Mouse (Mus musculus) adrenal gland, postnatal 25 days (tissue): ENCODE results near the gene Wdr72. TPM values are rescaled to one million over a fixed set of nuclear protein-coding genes. Genes with fewer than 3 reads are reported as not detected.

Experiments used
- DNase-seq: peaks from one replicate; pipeline ENCODE4 v3.0.0; 2021; ENCODE audit warnings: mixed read lengths
- long read RNA-seq: library from polyadenylated mRNA; stranded (forward); transcript quantifications from one replicate; pipeline ENCODE4 v2.0.0, GENCODE M21; 2021
- total RNA-seq: library from RNA; stranded (reverse); gene quantifications from 2 replicates; pipeline ENCODE4 v1.2.3, GENCODE M21; 2021

The Wdr72 gene
- total RNA-seq: not detected in 2 replicates
- long read RNA-seq: 0 reads

DNA sequence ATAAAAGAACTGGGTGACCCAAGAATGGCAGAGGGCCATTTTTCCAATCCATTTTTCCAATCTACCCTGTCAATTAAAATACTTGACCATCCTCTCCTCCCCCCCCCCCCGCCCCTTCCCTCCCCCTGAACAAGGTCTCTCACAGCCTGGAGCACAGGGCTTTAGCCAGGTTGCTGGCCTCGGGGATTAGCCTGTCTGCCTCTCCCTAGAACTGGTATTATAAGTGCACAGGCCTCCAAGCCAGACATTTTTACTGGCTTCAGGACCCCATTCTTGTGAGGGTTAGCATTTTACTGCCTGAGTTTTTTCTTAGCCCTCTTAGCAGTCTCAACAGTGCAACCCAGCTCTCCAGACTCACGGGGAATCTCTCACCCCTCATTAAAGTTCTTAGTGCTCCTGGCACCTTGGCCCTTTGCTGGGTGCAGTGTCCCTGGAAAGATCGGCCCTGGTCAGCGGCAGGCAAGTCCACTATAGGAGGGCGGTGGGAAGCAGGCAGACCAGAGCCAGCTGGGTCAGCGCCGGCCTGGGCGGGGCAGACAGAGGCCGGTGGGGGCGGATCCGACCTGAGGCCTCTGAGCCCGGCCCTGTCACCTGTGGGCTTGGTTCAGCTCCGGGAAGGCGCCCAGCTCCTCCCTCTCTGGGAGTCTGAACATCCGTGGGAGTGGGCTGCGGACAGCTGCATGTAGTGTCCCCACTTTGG lies at the start of gene Wdr72:
TSS of gene Wdr72 (plus strand) at position 596 of the 700 bp plus-strand sequence.
- no peak for DNase-seq

- DNase-seq: no peak
Measured at GRCm38 (mm10) chr9:74066278-74066677, 43.9 kb upstream of the Wdr72 start.

GRCm38 (mm10) chr9:74066766-74067165 lies 43.4 kb upstream of the Wdr72 start:
- no peak for DNase-seq

DNA sequence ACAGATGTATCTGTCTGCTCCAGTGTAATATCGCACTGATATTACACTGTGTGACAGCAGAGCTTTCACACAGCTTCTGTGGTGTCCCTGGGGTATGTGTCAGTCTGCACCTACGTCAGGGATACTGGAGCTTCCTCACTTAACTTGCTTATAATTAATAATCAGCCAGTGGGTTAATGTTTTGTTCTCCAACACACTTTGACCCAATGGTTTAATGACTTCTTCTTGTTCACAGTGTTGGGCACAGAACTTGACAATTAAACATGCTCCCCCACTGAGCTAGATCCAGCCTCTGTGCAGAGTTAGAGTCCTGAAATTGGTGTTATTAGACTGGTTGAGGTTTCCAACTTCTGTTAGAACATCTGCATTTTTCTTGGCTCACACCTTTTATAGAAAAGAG lies 34.2 kb upstream of the Wdr72 start:
- no peak for DNase-seq

- no peak for DNase-seq
Measured at GRCm38 (mm10) chr9:74078458-74078857, 31.7 kb upstream of the Wdr72 start.

- no peak for DNase-seq
Measured at GRCm38 (mm10) chr9:74080241-74080640, 29.9 kb upstream of the Wdr72 start.

DNA sequence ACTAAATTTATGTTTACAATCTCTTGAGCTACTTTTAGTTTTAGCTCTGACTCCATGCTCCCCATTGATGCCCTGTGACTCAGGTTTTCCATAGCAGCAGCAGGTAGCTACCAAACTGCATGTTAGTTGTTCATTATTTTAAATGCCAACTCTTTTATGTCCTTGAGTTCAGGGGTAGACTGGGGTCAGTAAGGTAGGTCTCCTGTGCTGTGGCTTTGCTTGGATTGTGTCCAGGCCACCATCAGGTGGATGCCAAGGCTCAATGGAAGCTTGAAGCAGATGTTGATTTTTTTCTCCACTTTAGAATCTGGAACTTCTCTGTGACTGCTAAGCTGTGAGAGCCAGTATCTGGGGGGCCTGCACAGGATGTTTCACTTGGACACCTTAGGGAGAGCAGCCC lies 8.6 kb upstream of the Wdr72 start:
- DNase-seq: no peak

DNA sequence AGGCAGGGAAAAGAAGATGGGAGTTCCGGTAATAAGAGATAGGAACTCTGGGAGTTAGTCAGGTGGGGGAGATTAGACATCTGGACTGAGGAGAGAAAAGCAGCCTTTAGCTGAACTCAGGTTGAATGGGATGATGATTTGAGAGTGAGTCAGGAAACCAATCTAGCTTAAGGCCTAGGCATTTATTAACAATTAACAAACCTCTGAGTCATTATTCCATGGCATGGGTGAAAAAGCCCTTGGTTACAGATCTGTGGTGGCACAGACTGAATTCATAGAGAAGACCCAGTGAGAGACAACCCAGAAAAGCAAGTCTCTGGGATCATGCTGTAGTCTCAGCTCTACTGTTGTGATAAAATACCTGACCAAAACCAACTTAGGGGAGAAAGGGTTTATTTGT lies 7.5 kb upstream of the Wdr72 start:
- no peak for DNase-seq

DNA sequence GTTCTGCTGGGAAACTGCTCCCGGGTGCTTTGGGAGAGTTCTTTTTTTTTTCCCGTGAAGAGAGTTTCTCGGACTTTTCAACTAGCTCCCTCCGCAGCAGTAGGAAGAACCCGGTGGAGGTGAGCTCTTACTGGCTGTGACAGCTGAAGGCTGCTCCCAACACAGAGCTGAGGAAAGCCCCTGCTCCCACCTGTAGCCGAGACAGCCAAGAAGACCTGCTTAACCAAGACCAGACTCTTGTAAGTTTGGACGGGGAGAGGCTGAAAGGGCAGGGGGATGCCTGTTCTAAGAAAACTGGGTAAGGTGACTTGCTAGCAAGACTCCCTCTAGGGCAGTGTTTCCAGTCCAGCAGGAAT lies 283 bp downstream of the Wdr72 start:
- no peak for DNase-seq

DNA sequence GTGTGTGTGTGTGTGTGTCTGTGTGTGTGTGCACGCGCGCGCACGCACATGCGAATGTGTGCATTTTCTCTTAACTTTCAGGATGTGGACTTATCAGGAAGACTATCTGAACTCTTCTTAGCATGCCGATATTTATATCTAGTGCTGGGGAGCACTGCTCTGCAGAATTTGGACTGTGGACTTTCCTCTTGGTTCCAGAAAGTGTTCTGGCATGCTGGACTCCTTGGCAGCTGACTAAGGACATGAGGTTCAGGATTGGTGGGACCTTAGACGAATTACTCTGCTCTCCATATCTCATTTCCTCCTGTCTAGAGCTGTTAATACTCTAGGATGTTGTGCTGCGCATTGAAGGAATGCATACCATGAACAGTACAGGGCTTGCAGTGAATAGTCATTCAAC lies 2.4 kb downstream of the Wdr72 start:
- DNase-seq: no peak

DNA sequence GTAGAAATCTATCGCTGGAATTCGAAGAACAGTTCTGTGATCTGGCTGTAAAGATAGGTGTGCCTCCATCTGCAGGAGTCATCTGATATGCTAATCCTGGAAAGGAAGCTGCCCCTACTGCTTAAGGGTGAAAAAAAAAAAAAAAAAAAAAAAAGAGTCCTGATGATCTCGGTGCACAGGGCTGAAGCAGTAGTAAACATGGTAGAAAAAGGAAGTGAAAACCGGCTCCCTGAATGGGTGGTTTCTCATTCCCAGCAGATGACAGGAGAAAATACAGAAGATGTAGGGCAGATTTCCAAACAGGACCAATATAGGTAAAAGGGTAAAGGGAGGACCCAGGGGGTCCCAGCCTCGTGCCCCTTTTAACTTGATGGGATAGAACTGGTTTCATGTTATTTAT lies 16.1 kb downstream of the Wdr72 start:
- DNase-seq: no peak

DNA sequence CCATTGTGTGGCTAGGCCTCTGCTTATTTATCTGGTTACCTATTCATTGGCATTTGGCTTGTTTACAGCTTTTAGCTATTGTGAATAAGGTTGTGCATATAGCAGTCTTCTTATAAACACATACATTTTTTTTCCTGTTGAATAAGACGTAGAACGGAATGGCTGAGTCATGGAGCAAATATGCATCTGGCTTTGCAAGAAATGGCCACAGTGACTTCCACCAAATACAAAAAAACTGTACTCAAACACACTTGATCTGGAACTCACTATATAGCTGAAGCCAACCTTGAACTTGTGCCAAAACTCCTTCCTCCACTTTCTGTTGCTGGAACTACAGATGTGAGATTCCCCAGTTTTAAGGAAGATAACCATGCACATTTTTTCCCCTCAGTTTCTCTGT lies 23.9 kb downstream of the Wdr72 start:
- DNase-seq: no peak

DNA sequence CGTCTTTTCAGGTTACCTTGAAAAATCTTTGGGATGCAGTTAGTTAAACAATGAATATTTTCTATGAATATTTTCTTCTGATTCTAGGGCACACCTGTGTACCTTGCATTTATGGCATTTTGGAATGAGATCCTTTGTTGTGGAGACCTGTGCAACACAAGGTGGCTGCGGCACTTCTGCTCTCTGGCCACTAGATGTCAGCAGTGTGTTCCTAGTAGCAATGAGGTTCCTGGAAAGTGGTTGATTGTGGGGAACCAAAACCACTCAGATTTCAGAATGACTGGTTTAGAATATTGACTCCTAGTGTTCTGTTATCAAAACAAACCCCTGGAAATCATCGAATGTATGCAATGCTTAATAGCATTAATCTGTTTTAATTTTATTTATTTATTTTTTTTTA lies 31.7 kb downstream of the Wdr72 start:
- peak; percentile 52 for DNase-seq

- no peak for DNase-seq
Measured at GRCm38 (mm10) chr9:74142705-74143104, 32.5 kb downstream of the Wdr72 start.

- no peak for DNase-seq
Measured at GRCm38 (mm10) chr9:74145203-74145602, 35.0 kb downstream of the Wdr72 start.

DNA sequence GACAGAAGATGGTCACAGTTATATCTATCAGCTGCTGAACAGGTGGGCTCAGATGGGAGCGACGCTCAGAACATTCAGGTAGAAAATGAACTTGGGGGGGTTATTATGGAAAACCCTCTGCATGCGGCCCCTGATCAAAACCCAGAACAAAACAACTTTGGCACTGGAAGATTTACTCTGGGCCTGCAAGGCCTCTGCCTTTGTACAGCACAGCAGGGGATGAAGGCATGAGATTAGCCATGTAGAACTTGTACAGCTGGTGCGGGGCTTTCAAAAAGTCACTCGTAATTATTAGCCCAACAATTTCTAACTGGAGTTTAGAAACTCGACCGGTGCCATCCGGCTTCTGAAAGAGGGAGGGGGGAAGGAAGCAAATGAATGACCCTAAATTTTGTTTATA lies 38.1 kb downstream of the Wdr72 start:
- no peak for DNase-seq

DNA sequence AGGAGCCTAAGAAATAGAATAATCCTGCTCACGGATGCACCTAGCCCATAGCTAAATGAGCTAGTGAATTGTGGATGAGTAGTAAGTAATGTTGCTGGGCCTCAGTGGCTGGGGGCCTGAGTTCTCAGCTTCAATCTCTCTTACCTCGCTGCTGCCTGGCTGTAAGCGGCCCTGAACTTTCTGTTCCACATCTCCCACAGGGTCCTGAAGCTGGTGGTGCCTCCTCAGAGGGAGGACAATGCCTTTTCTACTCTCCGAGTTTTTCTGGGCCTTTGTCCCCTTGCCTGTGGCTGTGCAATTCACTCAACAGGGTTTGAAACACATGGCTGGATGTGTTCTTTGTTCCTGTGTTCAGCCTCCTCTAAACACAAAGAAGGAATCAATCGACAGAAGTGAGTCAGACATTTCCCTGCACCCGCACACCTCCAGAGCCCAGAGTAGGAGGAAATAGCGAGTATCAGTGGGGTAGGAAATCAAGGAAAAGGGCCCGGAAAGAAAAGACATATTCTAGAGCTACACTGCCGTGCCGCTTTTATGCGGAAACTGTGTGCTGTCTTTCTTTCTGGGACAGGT lies 50.3 kb downstream of the Wdr72 start:
- DNase-seq: no peak

GRCm38 (mm10) chr9:74165697-74166096 lies 55.5 kb downstream of the Wdr72 start:
- no peak for DNase-seq

GRCm38 (mm10) chr9:74169904-74170303 lies 59.7 kb downstream of the Wdr72 start:
- DNase-seq: no peak

DNA sequence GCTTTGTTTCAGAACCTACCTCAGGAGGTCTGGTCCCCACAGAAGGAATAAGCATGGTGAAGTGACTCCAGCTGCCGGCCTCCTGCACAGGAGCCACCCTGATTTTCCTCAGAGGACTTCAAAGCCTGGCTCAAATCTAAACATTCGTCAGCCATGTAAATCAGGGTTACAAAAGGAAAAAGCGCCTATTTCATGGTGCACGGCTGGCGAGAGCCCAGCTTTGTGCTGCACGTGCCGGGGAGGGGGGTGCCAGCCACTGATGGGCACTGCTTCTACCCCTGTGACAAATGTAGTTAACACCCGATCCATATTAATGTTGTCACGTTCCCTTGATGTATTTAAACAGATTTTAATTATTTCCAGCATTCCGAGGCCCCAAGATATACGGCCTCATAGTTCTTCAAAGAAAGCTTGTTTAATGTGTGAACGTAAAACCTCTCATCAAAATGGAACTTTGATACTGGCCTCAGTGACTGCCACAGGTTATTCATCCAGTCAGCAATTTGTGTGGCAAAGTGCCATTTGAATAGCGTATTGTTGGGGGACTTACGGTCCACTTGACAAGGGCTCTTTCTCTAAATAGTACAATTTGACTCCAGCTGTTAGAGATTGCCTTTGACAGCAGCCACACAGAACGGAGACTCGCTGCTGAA lies 76.7 kb downstream of the Wdr72 start:
- DNase-seq: no peak

DNA sequence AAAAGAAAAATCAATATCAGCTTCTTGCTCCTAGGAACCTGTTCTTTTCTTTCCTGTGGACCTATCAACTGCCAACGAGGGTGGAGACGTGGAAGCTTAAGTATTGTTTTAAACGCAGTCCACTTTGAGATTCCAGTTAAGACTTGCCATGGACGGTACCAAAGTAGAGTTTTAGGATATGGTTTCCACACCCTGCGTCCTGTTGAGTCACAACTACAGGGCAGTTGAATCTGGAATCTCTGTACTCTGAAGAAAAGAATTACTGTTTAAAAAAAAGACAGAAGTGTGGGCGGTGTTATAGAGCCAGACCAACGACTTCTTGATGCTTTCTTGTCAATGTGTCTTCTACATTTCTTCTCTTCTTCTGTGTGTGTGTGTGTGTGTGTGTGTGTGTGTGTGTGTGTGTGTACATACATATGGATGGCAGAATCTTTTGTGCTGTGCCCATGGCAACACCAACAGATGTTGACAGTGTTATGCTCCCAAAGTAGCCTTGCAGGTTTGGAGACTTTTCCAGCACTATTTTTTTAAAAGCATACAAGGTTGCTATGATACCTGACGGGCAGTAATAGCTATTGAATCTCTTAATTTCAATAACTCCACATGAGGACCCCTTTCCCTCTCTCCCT lies 77.4 kb downstream of the Wdr72 start:
- DNase-seq: no peak

GRCm38 (mm10) chr9:74194898-74195297 lies 84.7 kb downstream of the Wdr72 start:
- no peak for DNase-seq

GRCm38 (mm10) chr9:74228272-74228671 lies 118.1 kb downstream of the Wdr72 start:
- DNase-seq: no peak

- DNase-seq: no peak
Measured at GRCm38 (mm10) chr9:74241292-74241691, 131.1 kb downstream of the Wdr72 start.
